Mouse (Mus musculus): ENCODE results near the gene Sf3a2. TPM values are rescaled to one million over a fixed set of nuclear protein-coding genes. Genes with fewer than 3 reads are reported as not detected.

The Sf3a2 gene
- polyA plus RNA-seq, 2 experiments, result 80.6 to 102 TPM

DNA sequence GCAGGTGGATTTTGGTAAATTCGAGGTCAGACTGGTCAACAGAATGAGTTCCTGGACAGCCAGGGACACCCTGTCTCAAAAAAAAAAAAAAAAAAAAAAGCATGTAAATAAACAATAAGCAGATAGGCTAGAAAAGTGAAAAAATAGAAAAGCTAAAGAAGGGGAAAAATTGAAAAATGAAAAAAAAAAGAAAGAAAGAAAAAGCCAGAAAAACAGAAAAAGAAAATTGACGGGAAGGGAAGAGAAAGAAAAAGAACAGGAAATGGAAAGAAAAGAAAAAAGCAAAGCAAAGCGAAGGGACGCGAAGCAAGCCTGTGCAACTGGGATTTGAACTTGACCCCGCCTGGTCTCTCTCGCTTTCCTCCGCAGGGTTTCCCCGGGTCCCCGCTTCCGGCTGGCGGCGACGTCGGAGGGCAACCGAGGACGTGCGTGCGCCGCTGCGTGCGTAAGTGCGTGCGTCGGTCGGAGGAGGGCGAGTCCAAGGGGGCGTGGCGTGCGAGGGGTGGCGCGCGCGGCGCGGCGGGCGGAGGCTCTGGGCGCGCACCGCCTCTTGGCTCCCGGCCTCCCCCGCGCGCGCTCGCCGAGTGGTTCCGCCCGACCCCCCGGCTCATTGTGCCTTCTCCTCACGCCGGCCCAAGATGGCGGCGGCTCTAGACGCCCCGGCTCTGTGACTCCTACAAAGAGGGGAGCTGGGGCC is 43.3 kb upstream of the Sf3a2 start, which contains the start of gene Dot1l:
TSS of gene Dot1l (plus strand) at position 613 of the 697 bp plus-strand sequence.
- DNase-seq (ENCODE audit: low spot score) (peak; percentile 96), ATAC-seq (ENCODE audit: low FRiP score, low read depth) (peak; percentile 93)
- Histone ChIP-seq H3K4me3 (replicated peaks; ENCODE audit: low read length) (peak within 1 kb of the TSS; percentile 97), H3K27me3 (ENCODE audit: control insufficient read depth, insufficient read depth, low read length) (no peaks in the 10 kb centered on the region), H3K4me2 (replicated peaks; ENCODE audit: low read depth, low read length, severe bottlenecking) (peak within 1 kb of the TSS; percentile 96), H3K36me3 (ENCODE audit: control insufficient read depth, insufficient read depth, low read length) (no peaks in the 10 kb centered on the region), H3K27ac (replicated peaks; ENCODE audit: low read depth, low read length) (peak within 1 kb of the TSS; percentile 72), H3K4me1 (ENCODE audit: control insufficient read depth, insufficient read depth, low read length) (peaks cover 25% of the 10 kb centered on the region), H3K9ac (ENCODE audit: low read depth, low read length, severe bottlenecking) (peak within 1 kb of the TSS; percentile 93), H3K9me3 (ENCODE audit: control insufficient read depth, low read length) (no peaks in the 10 kb centered on the region)
- TF ChIP-seq POLR2A (IDR thresholded peaks at IDR 0.05; ENCODE audit: borderline replicate concordance, extremely low read depth, insufficient read depth, insufficient read length), result no peak
- 2% methylated on average over 41 of the region's 57 CpGs for WGBS

DNA sequence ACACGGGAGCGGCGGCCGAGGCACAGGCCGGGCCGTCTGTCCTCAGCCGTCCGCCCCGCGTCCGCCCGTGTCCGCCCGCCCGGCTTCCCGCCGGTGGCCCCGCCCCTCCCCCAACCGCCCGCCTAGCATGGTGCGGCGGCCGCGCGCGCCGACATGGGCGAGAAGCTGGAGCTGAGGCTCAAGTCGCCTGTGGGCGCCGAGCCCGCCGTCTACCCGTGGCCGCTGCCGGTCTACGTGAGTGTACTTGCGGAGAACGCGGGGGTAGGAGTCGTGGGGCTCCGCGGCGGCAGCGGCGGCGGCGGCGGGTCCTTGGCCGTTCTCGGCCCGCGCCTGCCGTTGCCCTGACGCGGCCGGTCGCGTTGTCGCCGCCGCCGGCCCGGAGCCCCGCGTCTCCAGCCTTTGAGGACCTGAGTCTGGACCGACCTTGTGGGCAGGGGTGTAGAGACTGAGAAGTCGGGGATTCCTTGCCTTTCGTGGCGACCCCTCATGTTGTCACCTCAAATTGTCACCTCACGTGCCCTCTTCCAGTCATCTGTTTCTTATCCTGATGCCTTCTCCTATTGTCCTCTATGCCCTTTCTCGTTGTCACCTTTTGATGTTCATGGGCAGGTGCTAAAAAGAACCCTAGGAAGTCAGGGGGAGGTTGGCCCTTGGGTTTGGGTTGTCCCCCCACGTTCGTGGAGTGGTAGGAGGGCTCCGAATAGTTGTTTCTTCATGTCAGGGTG is 42.5 kb upstream of the Sf3a2 start:
- Histone ChIP-seq H3K4me1 (ENCODE audit: control insufficient read depth, insufficient read depth, low read length) (peaks cover 25% of the 10 kb centered on the region), H3K27ac (replicated peaks; ENCODE audit: low read depth, low read length) (peak overlapping the region; percentile 72), H3K4me2 (replicated peaks; ENCODE audit: low read depth, low read length, severe bottlenecking) (peak overlapping the region; percentile 96), H3K9ac (ENCODE audit: low read depth, low read length, severe bottlenecking) (peak overlapping the region; percentile 93), H3K36me3 (ENCODE audit: control insufficient read depth, insufficient read depth, low read length) (no peaks in the 10 kb centered on the region), H3K9me3 (ENCODE audit: control insufficient read depth, low read length) (no peaks in the 10 kb centered on the region), H3K27me3 (ENCODE audit: control insufficient read depth, insufficient read depth, low read length) (no peaks in the 10 kb centered on the region), H3K4me3 (replicated peaks; ENCODE audit: low read length) (peak overlapping the region; percentile 97)
- TF ChIP-seq POLR2A (IDR thresholded peaks at IDR 0.05; ENCODE audit: borderline replicate concordance, extremely low read depth, insufficient read depth, insufficient read length), result no peak
- ATAC-seq (ENCODE audit: low FRiP score, low read depth) (peak; percentile 20), DNase-seq (ENCODE audit: low spot score) (no peak)
- under 1% methylated on average over 56 of the region's 75 CpGs for WGBS

- Histone ChIP-seq H3K36me3 (ENCODE audit: control insufficient read depth, insufficient read depth, low read length) (no peaks in the 10 kb centered on the region), H3K9ac (ENCODE audit: low read depth, low read length, severe bottlenecking) (peak overlapping the region; percentile 93), H3K9me3 (ENCODE audit: control insufficient read depth, low read length) (no peaks in the 10 kb centered on the region), H3K27me3 (ENCODE audit: control insufficient read depth, insufficient read depth, low read length) (no peaks in the 10 kb centered on the region), H3K4me2 (replicated peaks; ENCODE audit: low read depth, low read length, severe bottlenecking) (peak overlapping the region; percentile 96), H3K4me3 (replicated peaks; ENCODE audit: low read length) (peak overlapping the region; percentile 97), H3K4me1 (ENCODE audit: control insufficient read depth, insufficient read depth, low read length) (peaks cover 25% of the 10 kb centered on the region), H3K27ac (replicated peaks; ENCODE audit: low read depth, low read length) (no peak overlapping the region)
- 38% methylated on average over 3 of the region's 3 CpGs for WGBS
- DNase-seq (ENCODE audit: low spot score), result no peak
- ATAC-seq (ENCODE audit: low FRiP score, low read depth), result no peak
- TF ChIP-seq POLR2A (IDR thresholded peaks at IDR 0.05; ENCODE audit: borderline replicate concordance, extremely low read depth, insufficient read depth, insufficient read length), result no peak
These were observed 41.9 kb upstream of the Sf3a2 start for GRCm38 (mm10) chr10:80756099-80756498.

DNA sequence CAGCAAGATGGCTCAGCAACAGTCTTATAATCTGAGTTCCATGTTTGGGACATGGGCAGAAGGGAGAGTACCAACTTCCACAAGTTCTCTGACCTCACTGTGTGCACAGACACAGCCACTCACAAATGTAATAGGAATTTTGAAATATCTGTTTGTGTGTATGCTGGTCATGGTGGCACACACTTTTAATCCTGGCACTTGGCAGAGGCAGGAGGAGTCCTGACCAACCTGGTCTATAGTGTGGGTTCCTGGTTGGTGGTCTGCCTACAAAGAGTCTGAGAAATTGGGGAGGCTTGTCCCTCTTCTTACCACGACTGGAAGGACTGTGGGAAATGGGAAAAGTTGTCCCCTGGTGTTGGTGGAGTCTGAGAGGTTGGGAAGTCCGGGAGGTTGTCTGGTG is 41.5 kb upstream of the Sf3a2 start:
- H3K27ac ChIP-seq (replicated peaks; ENCODE audit: low read depth, low read length), result no peak overlapping the region
- WGBS, result 51% methylated on average over 2 of the region's 2 CpGs
- DNase-seq (ENCODE audit: low spot score) (no peak), ATAC-seq (ENCODE audit: low FRiP score, low read depth) (no peak)
- TF ChIP-seq POLR2A (IDR thresholded peaks at IDR 0.05; ENCODE audit: borderline replicate concordance, extremely low read depth, insufficient read depth, insufficient read length), result no peak
- peak overlapping the region; percentile 96 for H3K4me2 ChIP-seq (replicated peaks; ENCODE audit: low read depth, low read length, severe bottlenecking)
- peak overlapping the region; percentile 93; the same call in 1 of the 2 replicates for H3K9ac ChIP-seq (ENCODE audit: low read depth, low read length, severe bottlenecking)
- H3K9me3 ChIP-seq (ENCODE audit: control insufficient read depth, low read length), result no peaks in the 10 kb centered on the region
- peak overlapping the region; percentile 97 for H3K4me3 ChIP-seq (replicated peaks; ENCODE audit: low read length)
- no peaks in the 10 kb centered on the region for H3K27me3 ChIP-seq (ENCODE audit: control insufficient read depth, insufficient read depth, low read length)
- peaks cover 25% of the 10 kb centered on the region for H3K4me1 ChIP-seq (ENCODE audit: control insufficient read depth, insufficient read depth, low read length)
- no peaks in the 10 kb centered on the region for H3K36me3 ChIP-seq (ENCODE audit: control insufficient read depth, insufficient read depth, low read length)

DNA sequence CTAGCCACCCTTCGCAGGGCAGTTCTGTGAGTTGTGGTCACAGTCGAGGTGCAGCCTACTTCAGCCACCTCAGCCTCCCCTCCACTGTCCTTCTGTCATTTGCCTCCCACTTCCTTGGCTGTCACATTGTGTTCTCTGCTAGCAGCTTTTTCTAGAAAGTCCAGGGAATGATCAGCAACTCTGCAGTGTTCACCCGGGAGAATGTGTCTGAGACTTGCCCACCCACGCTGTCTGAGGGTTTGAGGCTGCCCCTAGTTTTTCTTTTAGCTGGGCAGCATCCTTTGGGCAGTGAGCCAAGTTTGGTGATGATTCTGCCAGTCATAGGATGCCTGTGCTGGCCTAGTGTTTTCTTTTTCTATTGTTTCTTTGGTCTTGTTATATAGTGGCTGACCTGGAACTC is 41.0 kb upstream of the Sf3a2 start:
- no peak for ATAC-seq (ENCODE audit: low FRiP score, low read depth)
- WGBS, result 71% methylated on average over 4 of the region's 4 CpGs
- DNase-seq (ENCODE audit: low spot score), result no peak
- no peak for TF ChIP-seq POLR2A (IDR thresholded peaks at IDR 0.05; ENCODE audit: borderline replicate concordance, extremely low read depth, insufficient read depth, insufficient read length)
- Histone ChIP-seq H3K36me3 (ENCODE audit: control insufficient read depth, insufficient read depth, low read length) (no peaks in the 10 kb centered on the region), H3K27me3 (ENCODE audit: control insufficient read depth, insufficient read depth, low read length) (no peaks in the 10 kb centered on the region), H3K4me3 (replicated peaks; ENCODE audit: low read length) (0 out of 2 replicates have a peak overlapping the region, but pooled peaks have one; percentile 97), H3K9me3 (ENCODE audit: control insufficient read depth, low read length) (no peaks in the 10 kb centered on the region), H3K9ac (ENCODE audit: low read depth, low read length, severe bottlenecking) (0 out of 2 replicates have a peak overlapping the region, but pooled peaks have one; percentile 93), H3K27ac (replicated peaks; ENCODE audit: low read depth, low read length) (no peak overlapping the region), H3K4me2 (replicated peaks; ENCODE audit: low read depth, low read length, severe bottlenecking) (peak overlapping the region; percentile 96), H3K4me1 (ENCODE audit: control insufficient read depth, insufficient read depth, low read length) (peaks cover 25% of the 10 kb centered on the region)
